Mouse (Mus musculus) MEL (cell line): Measurements from ENCODE around the gene Hecw2. TPM values are rescaled to one million over a fixed set of nuclear protein-coding genes. Genes with fewer than 3 reads are reported as not detected.

Experiments used
- DNase-seq: peaks from one replicate; pipeline ENCODE4 v3.0.0; 2011; ENCODE audit warnings: low read depth, low spot score
- H3K27ac ChIP-seq: 2 replicates; pipeline ENCODE4 v1.5.1; 2012; ENCODE audit warnings: low read depth, mild to moderate bottlenecking, control low read depth, low read length, moderate library complexity; ENCODE audit not compliant: control insufficient read depth
- H3K27me3 ChIP-seq, 2 experiments: fragments of 150-350 bp in 1 of 2; sonication (generic) in 1 of 2; 2 replicates each; pipeline ENCODE4 v1.6.1; 2012; ENCODE audit warnings: low read length in 2 of 2, mild to moderate bottlenecking in 2 of 2, improper control_type of control experiment in 1 of 2, moderate library complexity in 1 of 2; ENCODE audit not compliant: insufficient read depth in 2 of 2, control insufficient read depth in 1 of 2
- H3K36me3 ChIP-seq, 2 experiments: 2 replicates each; pipeline ENCODE4 v1.6.1; 2012 to 2014; ENCODE audit warnings: low read length in 2 of 2, improper control_type of control experiment in 1 of 2, inconsistent platforms in 1 of 2, mild to moderate bottlenecking in 1 of 2; ENCODE audit not compliant: insufficient read depth in 2 of 2, control insufficient read depth in 1 of 2
- H3K4me1 ChIP-seq, 2 experiments: fragments of 150-350 bp in 1 of 2; sonication (generic) in 1 of 2; 2 replicates each; pipeline ENCODE4 v1.6.1; 2012; ENCODE audit warnings: low read length in 2 of 2, improper control_type of control experiment in 1 of 2, mild to moderate bottlenecking in 1 of 2; ENCODE audit not compliant: insufficient read depth in 2 of 2, control insufficient read depth in 1 of 2
- H3K4me3 ChIP-seq, 2 experiments: fragments of 150-350 bp in 1 of 2; sonication (generic) in 1 of 2; 2 replicates each; pipeline ENCODE4 v1.5.1; 2012; ENCODE audit warnings: low read depth in 2 of 2, low read length in 2 of 2, mild to moderate bottlenecking in 2 of 2, moderate library complexity in 2 of 2, control low read depth in 1 of 2, improper control_type of control experiment in 1 of 2; ENCODE audit not compliant: control insufficient read depth in 1 of 2, insufficient read depth in 1 of 2
- H3K79me2 ChIP-seq: 2 replicates; pipeline ENCODE4 v1.6.1; 2012; ENCODE audit warnings: mild to moderate bottlenecking, low read length, moderate library complexity; ENCODE audit not compliant: control insufficient read depth, poor library complexity, insufficient read depth
- H3K9ac ChIP-seq: 2 replicates; pipeline ENCODE4 v1.6.1; 2012; ENCODE audit warnings: low read depth, mild to moderate bottlenecking, control low read depth, low read length, moderate library complexity; ENCODE audit not compliant: control insufficient read depth, poor library complexity, severe bottlenecking
- H3K9me3 ChIP-seq: fragments of 150-350 bp; sonication (generic); replicated peaks from 2 replicates; pipeline ENCODE4 v1.6.1; 2012; ENCODE audit warnings: mild to moderate bottlenecking, low read length, improper control_type of control experiment, moderate library complexity; ENCODE audit not compliant: insufficient read depth
- CHD1 ChIP-seq: IDR thresholded peaks from 2 replicates; pipeline ENCODE4 v1.6.1; 2012; ENCODE audit warnings: low read depth, mild to moderate bottlenecking, inconsistent platforms, low read length, improper control_type of control experiment
- CTCF ChIP-seq, 3 experiments: IDR thresholded peaks in 2 of 3; conservative IDR thresholded peaks in 1 of 3; 2 replicates each; pipeline ENCODE4 v1.5.1; 2011 to 2012; ENCODE audit warnings: low read length in 3 of 3, low read depth in 2 of 3, mild to moderate bottlenecking in 2 of 3, improper control_type of control experiment in 1 of 3, inconsistent platforms in 1 of 3, mixed read lengths in 1 of 3, moderate library complexity in 1 of 3; ENCODE audit not compliant: control insufficient read depth in 1 of 3, insufficient read depth in 1 of 3, poor library complexity in 1 of 3, severe bottlenecking in 1 of 3
- EP300 ChIP-seq, 2 experiments: IDR thresholded peaks; 2 replicates each; pipeline ENCODE4 v1.6.1; 2011; ENCODE audit warnings: improper control_type of control experiment in 2 of 2, low read length in 2 of 2, low read depth in 1 of 2, mild to moderate bottlenecking in 1 of 2
- GABPA ChIP-seq: IDR thresholded peaks from 2 replicates; pipeline ENCODE4 v1.6.1; 2012; ENCODE audit warnings: low read depth, mild to moderate bottlenecking, inconsistent platforms, low read length, improper control_type of control experiment, moderate library complexity
- GATA1 ChIP-seq: IDR thresholded peaks from 2 replicates; pipeline ENCODE4 v1.6.1; 2011; ENCODE audit warnings: low read depth, low read length, improper control_type of control experiment
- HCFC1 ChIP-seq: IDR thresholded peaks from 2 replicates; pipeline ENCODE4 v1.6.1; 2012; ENCODE audit warnings: low read depth, mild to moderate bottlenecking, inconsistent platforms, low read length, improper control_type of control experiment, moderate library complexity
- JUND ChIP-seq: IDR thresholded peaks from 2 replicates; pipeline ENCODE4 v1.6.1; 2011; ENCODE audit warnings: low read depth, mild to moderate bottlenecking, improper control_type of control experiment, low read length
- MAFK ChIP-seq: IDR thresholded peaks from 2 replicates; pipeline ENCODE4 v1.6.1; 2011; ENCODE audit warnings: low read depth, mild to moderate bottlenecking, low read length, improper control_type of control experiment, borderline replicate concordance
- MAZ ChIP-seq: IDR thresholded peaks from 2 replicates; pipeline ENCODE4 v1.6.1; 2012; ENCODE audit warnings: low read depth, mild to moderate bottlenecking, inconsistent platforms, low read length, improper control_type of control experiment
- MEF2A ChIP-seq: IDR thresholded peaks from 2 replicates; pipeline ENCODE4 v1.6.1; 2014; ENCODE audit warnings: low read depth, mild to moderate bottlenecking, inconsistent platforms, low read length, improper control_type of control experiment; ENCODE audit not compliant: poor library complexity, insufficient replicate concordance, severe bottlenecking; ENCODE audit errors: extremely low read depth
- MXI1 ChIP-seq: IDR thresholded peaks from 2 replicates; pipeline ENCODE4 v1.6.1; 2011; ENCODE audit warnings: mild to moderate bottlenecking, low read depth, low read length, improper control_type of control experiment
- NELFE ChIP-seq: IDR thresholded peaks from 2 replicates; pipeline ENCODE4 v1.6.1; 2011; ENCODE audit warnings: low read depth, low read length, improper control_type of control experiment
- NRF1 ChIP-seq: IDR thresholded peaks from 2 replicates; pipeline ENCODE4 v1.6.1; 2014; ENCODE audit warnings: low read depth, mild to moderate bottlenecking, inconsistent platforms, low read length, improper control_type of control experiment, moderate library complexity; ENCODE audit not compliant: poor library complexity, insufficient read depth, severe bottlenecking
- POLR2A ChIP-seq, 2 experiments: IDR thresholded peaks; 2 replicates each; pipeline ENCODE4 v1.6.1; 2011 to 2012; ENCODE audit warnings: low read length in 2 of 2, mild to moderate bottlenecking in 2 of 2, control low read depth in 1 of 2, improper control_type of control experiment in 1 of 2, low read depth in 1 of 2, moderate library complexity in 1 of 2; ENCODE audit not compliant: control insufficient read depth in 1 of 2, insufficient read depth in 1 of 2, poor library complexity in 1 of 2
- RCOR1 ChIP-seq: IDR thresholded peaks from 2 replicates; pipeline ENCODE4 v1.6.1; 2012; ENCODE audit warnings: low read depth, mild to moderate bottlenecking, inconsistent platforms, low read length, improper control_type of control experiment
- TBP ChIP-seq: IDR thresholded peaks from 2 replicates; pipeline ENCODE4 v1.8.0; 2011; ENCODE audit warnings: low read depth, low read length, improper control_type of control experiment
- TCF12 ChIP-seq: IDR thresholded peaks from 2 replicates; pipeline ENCODE4 v1.6.1; 2014; ENCODE audit warnings: low read depth, mild to moderate bottlenecking, inconsistent platforms, low read length, improper control_type of control experiment, moderate library complexity
- polyA plus RNA-seq, 2 experiments: library from polyadenylated mRNA; stranded (reverse) in 1 of 2; unstranded in 1 of 2; fragments of >175 nt in 1 of 2; fragments of >200 nt in 1 of 2; gene quantifications; 2 replicates each; pipeline versions ENCODE4 v1.2.1 to v1.2.4; 2012; ENCODE audit warnings: low replicate concordance in 2 of 2, low read depth in 1 of 2; ENCODE audit not compliant: insufficient read length in 2 of 2, insufficient read depth in 1 of 2, missing spikeins in 1 of 2
- total RNA-seq: library from RNA; depleted of rRNA; stranded (reverse); fragments of 300-350 nt; gene quantifications from 2 replicates; pipeline ENCODE4 v1.2.3, GENCODE M21; 2012

Hecw2 gene
- total and polyA plus RNA-seq, 3 experiments: not detected

DNA sequence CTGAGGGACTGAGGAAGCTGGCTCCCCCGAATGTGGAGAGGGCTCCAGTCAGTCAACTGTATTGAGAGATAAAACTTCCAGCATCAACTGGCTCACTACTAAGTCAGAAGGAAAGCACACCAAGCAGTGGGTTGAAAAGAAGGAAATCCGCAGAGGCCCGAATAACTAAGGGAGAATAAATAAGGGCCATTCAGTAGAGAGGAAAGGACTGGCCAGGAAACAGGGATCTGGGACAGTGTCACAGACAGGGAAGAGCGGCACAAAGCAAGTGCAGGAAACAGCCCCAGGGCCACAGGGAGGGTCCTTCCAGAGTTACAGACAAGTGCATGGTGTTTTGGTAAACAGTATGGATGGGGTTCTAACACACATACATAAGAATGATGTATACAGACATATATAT, 179.2 kb downstream of the Hecw2 start:
- H3K27ac ChIP-seq: no peak overlapping the region
- no peak for TF ChIP-seq MAFK
- TF ChIP-seq MXI1: no peak
- TF ChIP-seq RCOR1: no peak
- TF ChIP-seq TCF12: no peak
- no peak for TF ChIP-seq MAZ
- TF ChIP-seq NRF1: no peak
- TF ChIP-seq NELFE: no peak
- no peak for TF ChIP-seq GABPA
- no peak for TF ChIP-seq HCFC1
- no peak for TF ChIP-seq CHD1
- TF ChIP-seq POLR2A (IDR thresholded peaks at IDR 0.05; ENCODE audit: control insufficient read depth in 1 of 2, insufficient read depth in 1 of 2, low read depth in 1 of 2, low read length in 2 of 2, poor library complexity in 1 of 2): no peak
- TF ChIP-seq CTCF (IDR thresholded peaks at IDR 0.05 in 2 of 3, conservative IDR thresholded peaks at IDR 0.05 in 1 of 3; ENCODE audit: control insufficient read depth in 1 of 3, insufficient read depth in 1 of 3, low read depth in 2 of 3, low read length in 3 of 3, poor library complexity in 1 of 3, severe bottlenecking in 1 of 3): no peak
- TF ChIP-seq TBP: no peak
- no peaks in the 10 kb centered on the region for H3K36me3 ChIP-seq
- H3K9ac ChIP-seq: no peak overlapping the region
- H3K4me3 ChIP-seq: no peak overlapping the region
- DNase-seq: no peak
- no peaks in the 10 kb centered on the region for H3K79me2 ChIP-seq
- H3K4me1 ChIP-seq: no peaks in the 10 kb centered on the region
- H3K27me3 ChIP-seq: no peaks in the 10 kb centered on the region
- no peaks in the 10 kb centered on the region for H3K9me3 ChIP-seq

GRCm38 (mm10) chr1:54012414-54012813, 182.6 kb downstream of the Hecw2 start:
- Histone ChIP-seq H3K27ac (no peak overlapping the region), H3K79me2 (no peaks in the 10 kb centered on the region), H3K27me3 (no peaks in the 10 kb centered on the region), H3K9me3 (no peaks in the 10 kb centered on the region), H3K4me3 (no peak overlapping the region), H3K4me1 (no peaks in the 10 kb centered on the region), H3K9ac (no peak overlapping the region), H3K36me3 (no peaks in the 10 kb centered on the region)
- no peak for DNase-seq
- TF ChIP-seq TCF12 (no peak), JUND (no peak), GATA1 (no peak), MEF2A (no peak), RCOR1 (no peak), EP300 (IDR thresholded peaks at IDR 0.05; ENCODE audit: low read depth in 1 of 2, low read length in 2 of 2) (no peak)
